Mouse (Mus musculus): ENCODE data around the gene Cdrt4. TPM values are rescaled to one million over a fixed set of nuclear protein-coding genes. Genes with fewer than 3 reads are reported as not detected.

Gene Cdrt4
- polyA plus RNA-seq, 1 experiment from 2014 or later = 0.21 TPM

- no peaks in the 10 kb centered on the region for H3K27me3 ChIP-seq (ENCODE audit: control insufficient read depth, insufficient read depth, low read depth, low read length)
- no peaks in the 10 kb centered on the region for H3K9me3 ChIP-seq (ENCODE audit: control insufficient read depth, low read length)
- no peaks in the 10 kb centered on the region for H3K36me3 ChIP-seq (ENCODE audit: control insufficient read depth, insufficient read depth, low read length)
- peak overlapping the region; percentile 92 for H3K27ac ChIP-seq (ENCODE audit: low read length)
- no peak overlapping the region for H3K9ac ChIP-seq (ENCODE audit: low read length)
- peaks cover 56% of the 10 kb centered on the region for H3K4me1 ChIP-seq (replicated peaks; ENCODE audit: control insufficient read depth, insufficient read depth, low read length)
- peak; percentile 89 for ATAC-seq (ENCODE audit: low read depth)
- no peak overlapping the region for H3K4me2 ChIP-seq (ENCODE audit: low read depth, low read length)
- H3K4me3 ChIP-seq (ENCODE audit: low read length) = no peak overlapping the region
Measured at GRCm38 (mm10) chr11:63020633-63021032, 69.6 kb downstream of the Cdrt4 start.

DNA sequence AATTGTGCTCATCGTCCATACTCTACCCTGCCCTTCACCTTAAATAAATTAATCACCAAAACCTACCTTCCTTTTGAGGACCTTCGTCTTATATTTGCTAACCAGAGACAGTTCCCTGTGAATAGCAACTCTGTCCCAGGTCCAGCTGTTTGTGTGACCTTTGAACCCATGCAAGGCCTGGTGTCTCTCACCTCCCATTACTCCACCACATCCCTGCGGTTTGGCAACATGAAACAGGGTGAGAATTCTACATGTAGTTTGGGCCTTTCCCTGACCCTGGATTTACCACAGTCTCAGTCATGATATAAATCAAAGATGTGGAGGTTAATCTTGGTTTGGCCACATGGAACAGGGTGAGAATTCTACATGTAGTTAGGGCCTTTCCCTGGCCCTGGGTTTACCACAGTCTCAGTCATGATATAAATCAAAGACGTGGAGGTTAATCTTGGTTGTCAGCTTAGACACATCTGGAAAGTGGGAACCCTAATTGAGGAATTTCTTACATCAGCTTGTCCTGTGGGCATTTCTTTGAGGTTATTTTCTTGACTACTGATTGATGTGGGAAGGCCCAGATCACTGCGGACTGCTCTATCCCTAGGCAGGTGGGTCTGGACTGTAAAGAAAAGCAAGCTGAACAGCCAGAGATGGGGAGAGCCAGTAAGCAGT is 70.3 kb downstream of the Cdrt4 start:
- H3K36me3 ChIP-seq (ENCODE audit: control insufficient read depth, insufficient read depth, low read length) = no peaks in the 10 kb centered on the region
- 47% methylated on average over 5 of the region's 5 CpGs for WGBS
- H3K27me3 ChIP-seq (ENCODE audit: control insufficient read depth, insufficient read depth, low read depth, low read length) = no peaks in the 10 kb centered on the region
- no peak overlapping the region for H3K9ac ChIP-seq (ENCODE audit: low read length)
- no peak overlapping the region for H3K4me2 ChIP-seq (ENCODE audit: low read depth, low read length)
- no peak overlapping the region for H3K4me3 ChIP-seq (ENCODE audit: low read length)
- ATAC-seq (ENCODE audit: low read depth) = no peak
- no peaks in the 10 kb centered on the region for H3K9me3 ChIP-seq (ENCODE audit: control insufficient read depth, low read length)
- H3K27ac ChIP-seq (ENCODE audit: low read length) = peak overlapping the region; percentile 83
- H3K4me1 ChIP-seq (replicated peaks; ENCODE audit: control insufficient read depth, insufficient read depth, low read length) = peaks cover 62% of the 10 kb centered on the region

- 47% methylated on average over 5 of the region's 5 CpGs for WGBS
- H3K4me2 ChIP-seq (ENCODE audit: low read depth, low read length) = no peak overlapping the region
- no peak overlapping the region for H3K9ac ChIP-seq (ENCODE audit: low read length)
- peaks cover 78% of the 10 kb centered on the region for H3K4me1 ChIP-seq (replicated peaks; ENCODE audit: control insufficient read depth, insufficient read depth, low read length)
- no peaks in the 10 kb centered on the region for H3K9me3 ChIP-seq (ENCODE audit: control insufficient read depth, low read length)
- no peaks in the 10 kb centered on the region for H3K27me3 ChIP-seq (ENCODE audit: control insufficient read depth, insufficient read depth, low read depth, low read length)
- no peak overlapping the region for H3K4me3 ChIP-seq (ENCODE audit: low read length)
- no peaks in the 10 kb centered on the region for H3K36me3 ChIP-seq (ENCODE audit: control insufficient read depth, insufficient read depth, low read length)
- no peak for ATAC-seq (ENCODE audit: low read depth)
- peak overlapping the region; percentile 83 for H3K27ac ChIP-seq (ENCODE audit: low read length)
Measured at GRCm38 (mm10) chr11:63023461-63023860, 72.5 kb downstream of the Cdrt4 start.

GRCm38 (mm10) chr11:63024136-63024535 is 73.1 kb downstream of the Cdrt4 start:
- Histone ChIP-seq H3K27me3 (ENCODE audit: control insufficient read depth, insufficient read depth, low read depth, low read length) (no peaks in the 10 kb centered on the region), H3K4me3 (ENCODE audit: low read length) (no peak overlapping the region), H3K4me1 (replicated peaks; ENCODE audit: control insufficient read depth, insufficient read depth, low read length) (peaks cover 81% of the 10 kb centered on the region), H3K9me3 (ENCODE audit: control insufficient read depth, low read length) (no peaks in the 10 kb centered on the region), H3K36me3 (ENCODE audit: control insufficient read depth, insufficient read depth, low read length) (no peaks in the 10 kb centered on the region), H3K4me2 (ENCODE audit: low read depth, low read length) (no peak overlapping the region), H3K27ac (ENCODE audit: low read length) (peak overlapping the region; percentile 83), H3K9ac (ENCODE audit: low read length) (no peak overlapping the region)
- ATAC-seq (ENCODE audit: low read depth) = peak; percentile 68
- 13% methylated on average over 2 of the region's 2 CpGs for WGBS

- Histone ChIP-seq H3K9me3 (ENCODE audit: control insufficient read depth, low read length) (no peaks in the 10 kb centered on the region), H3K27ac (ENCODE audit: low read length) (peak overlapping the region; percentile 85), H3K9ac (ENCODE audit: low read length) (no peak overlapping the region), H3K4me1 (replicated peaks; ENCODE audit: control insufficient read depth, insufficient read depth, low read length) (peaks cover 73% of the 10 kb centered on the region), H3K4me2 (ENCODE audit: low read depth, low read length) (no peak overlapping the region), H3K4me3 (ENCODE audit: low read length) (no peak overlapping the region), H3K36me3 (ENCODE audit: control insufficient read depth, insufficient read depth, low read length) (no peaks in the 10 kb centered on the region), H3K27me3 (ENCODE audit: control insufficient read depth, insufficient read depth, low read depth, low read length) (no peaks in the 10 kb centered on the region)
- peak; percentile 63 for ATAC-seq (ENCODE audit: low read depth)
- WGBS = 22% methylated on average over 6 of the region's 6 CpGs
Measured at GRCm38 (mm10) chr11:63025476-63025875, 74.5 kb downstream of the Cdrt4 start.

DNA sequence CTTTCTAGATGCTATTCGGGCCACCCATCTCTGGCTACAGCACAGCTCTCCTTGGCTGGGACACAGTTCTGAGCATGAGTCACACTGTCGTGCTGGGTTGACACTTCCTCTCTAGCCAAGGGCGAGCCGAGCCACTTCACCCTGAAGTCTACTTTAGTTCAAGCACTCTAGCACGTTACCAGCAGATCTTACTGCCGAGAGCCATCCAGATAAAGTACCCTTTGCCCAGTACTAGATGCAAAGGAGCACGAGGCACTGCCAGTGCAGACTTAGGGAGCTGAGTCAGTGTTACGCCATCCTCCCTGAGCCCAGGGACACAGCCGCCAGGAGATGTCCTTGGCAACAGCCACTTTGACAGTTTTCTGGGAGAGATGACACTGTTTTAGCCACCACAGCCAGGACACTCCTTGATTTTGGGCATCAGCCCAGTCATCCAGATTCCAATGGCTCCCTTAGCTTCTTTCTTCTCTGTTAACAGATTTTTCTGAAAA is 75.7 kb downstream of the Cdrt4 start:
- no peaks in the 10 kb centered on the region for H3K27me3 ChIP-seq (ENCODE audit: control insufficient read depth, insufficient read depth, low read depth, low read length)
- peak; percentile 56 for ATAC-seq (ENCODE audit: low read depth)
- no peaks in the 10 kb centered on the region for H3K36me3 ChIP-seq (ENCODE audit: control insufficient read depth, insufficient read depth, low read length)
- peaks cover 63% of the 10 kb centered on the region for H3K4me1 ChIP-seq (replicated peaks; ENCODE audit: control insufficient read depth, insufficient read depth, low read length)
- peak overlapping the region; percentile 85 for H3K27ac ChIP-seq (ENCODE audit: low read length)
- H3K4me3 ChIP-seq (ENCODE audit: low read length) = no peak overlapping the region
- no peak overlapping the region for H3K9ac ChIP-seq (ENCODE audit: low read length)
- WGBS = 26% methylated on average over 9 of the region's 9 CpGs
- no peak overlapping the region for H3K4me2 ChIP-seq (ENCODE audit: low read depth, low read length)
- no peaks in the 10 kb centered on the region for H3K9me3 ChIP-seq (ENCODE audit: control insufficient read depth, low read length)

- Histone ChIP-seq H3K4me2 (ENCODE audit: low read depth, low read length) (no peak overlapping the region), H3K36me3 (ENCODE audit: control insufficient read depth, insufficient read depth, low read length) (no peaks in the 10 kb centered on the region), H3K4me3 (ENCODE audit: low read length) (no peak overlapping the region), H3K27me3 (ENCODE audit: control insufficient read depth, insufficient read depth, low read depth, low read length) (no peaks in the 10 kb centered on the region), H3K27ac (ENCODE audit: low read length) (peak overlapping the region; percentile 28; the same call in 1 of the 2 replicates), H3K9ac (ENCODE audit: low read length) (peak overlapping the region; percentile 14; the same call in 1 of the 2 replicates), H3K4me1 (replicated peaks; ENCODE audit: control insufficient read depth, insufficient read depth, low read length) (peaks cover 60% of the 10 kb centered on the region), H3K9me3 (ENCODE audit: control insufficient read depth, low read length) (no peaks in the 10 kb centered on the region)
- WGBS = 53% methylated on average over 3 of the region's 3 CpGs
- no peak for ATAC-seq (ENCODE audit: low read depth)
Measured at GRCm38 (mm10) chr11:63028131-63028530, 77.1 kb downstream of the Cdrt4 start.

DNA sequence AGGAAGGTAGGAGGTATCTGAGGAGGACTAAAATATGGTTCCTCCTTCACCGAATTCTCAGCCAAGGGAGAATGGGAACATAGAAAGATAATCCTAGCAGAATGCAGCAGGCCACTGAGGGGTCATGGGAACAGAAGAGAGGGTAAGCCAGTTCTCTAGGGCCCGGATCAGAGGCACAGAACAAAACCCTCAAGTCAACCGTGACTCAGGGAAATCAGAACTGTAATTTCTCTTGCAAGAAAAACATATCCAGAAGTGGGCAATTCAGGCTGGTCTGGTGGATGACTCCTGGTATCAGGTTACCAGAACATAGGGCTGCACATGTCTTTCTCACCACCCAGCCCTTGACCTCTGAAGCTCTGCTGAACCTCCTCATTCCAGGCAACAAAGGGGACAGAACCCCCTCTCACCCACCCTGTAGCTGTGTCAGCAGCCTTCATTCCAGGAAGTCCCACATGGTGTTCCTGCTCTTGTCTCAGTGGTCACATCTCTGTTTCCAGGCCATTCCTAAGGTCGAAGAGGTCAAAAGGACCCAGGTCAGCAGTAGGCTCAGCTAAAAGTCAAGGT is 78.2 kb downstream of the Cdrt4 start:
- no peak for ATAC-seq (ENCODE audit: low read depth)

GRCm38 (mm10) chr11:63029721-63030120 is 78.7 kb downstream of the Cdrt4 start:
- no peaks in the 10 kb centered on the region for H3K27me3 ChIP-seq (ENCODE audit: control insufficient read depth, insufficient read depth, low read depth, low read length)
- no peaks in the 10 kb centered on the region for H3K36me3 ChIP-seq (ENCODE audit: control insufficient read depth, insufficient read depth, low read length)
- peaks cover 47% of the 10 kb centered on the region for H3K4me1 ChIP-seq (replicated peaks; ENCODE audit: control insufficient read depth, insufficient read depth, low read length)
- H3K4me3 ChIP-seq (ENCODE audit: low read length) = no peak overlapping the region
- H3K9ac ChIP-seq (ENCODE audit: low read length) = no peak overlapping the region
- H3K4me2 ChIP-seq (ENCODE audit: low read depth, low read length) = no peak overlapping the region
- no peaks in the 10 kb centered on the region for H3K9me3 ChIP-seq (ENCODE audit: control insufficient read depth, low read length)
- no peak overlapping the region for H3K27ac ChIP-seq (ENCODE audit: low read length)
- ATAC-seq (ENCODE audit: low read depth) = no peak
- 86% methylated on average over 6 of the region's 6 CpGs for WGBS

More for the DNA sequence above, 78.2 kb downstream of the Cdrt4 start:
- WGBS = 62% methylated on average over 4 of the region's 4 CpGs
- Histone ChIP-seq H3K4me3 (ENCODE audit: low read length) (no peak overlapping the region), H3K4me1 (replicated peaks; ENCODE audit: control insufficient read depth, insufficient read depth, low read length) (peaks cover 51% of the 10 kb centered on the region), H3K27ac (ENCODE audit: low read length) (no peak overlapping the region), H3K36me3 (ENCODE audit: control insufficient read depth, insufficient read depth, low read length) (no peaks in the 10 kb centered on the region), H3K4me2 (ENCODE audit: low read depth, low read length) (no peak overlapping the region), H3K9ac (ENCODE audit: low read length) (no peak overlapping the region), H3K27me3 (ENCODE audit: control insufficient read depth, insufficient read depth, low read depth, low read length) (no peaks in the 10 kb centered on the region), H3K9me3 (ENCODE audit: control insufficient read depth, low read length) (no peaks in the 10 kb centered on the region)
